Mouse (Mus musculus): ENCODE data around the gene Chd1. TPM values are rescaled to one million over a fixed set of nuclear protein-coding genes. Genes with fewer than 3 reads are reported as not detected.

Gene Chd1
- 10 to 100 TPM; 11.4 to 11.7 TPM for total RNA-seq (2021)
- long read RNA-seq, experiment 1, partial matches to known transcripts: 1 of 2 reads
- long read RNA-seq, experiment 1, other reads (novel, unspliced or antisense): 1 of 2 reads
- long read RNA-seq, experiment 2, partial matches to known transcripts: 0 of 5 reads
- long read RNA-seq, experiment 2, other reads (novel, unspliced or antisense): 5 of 5 reads

DNA sequence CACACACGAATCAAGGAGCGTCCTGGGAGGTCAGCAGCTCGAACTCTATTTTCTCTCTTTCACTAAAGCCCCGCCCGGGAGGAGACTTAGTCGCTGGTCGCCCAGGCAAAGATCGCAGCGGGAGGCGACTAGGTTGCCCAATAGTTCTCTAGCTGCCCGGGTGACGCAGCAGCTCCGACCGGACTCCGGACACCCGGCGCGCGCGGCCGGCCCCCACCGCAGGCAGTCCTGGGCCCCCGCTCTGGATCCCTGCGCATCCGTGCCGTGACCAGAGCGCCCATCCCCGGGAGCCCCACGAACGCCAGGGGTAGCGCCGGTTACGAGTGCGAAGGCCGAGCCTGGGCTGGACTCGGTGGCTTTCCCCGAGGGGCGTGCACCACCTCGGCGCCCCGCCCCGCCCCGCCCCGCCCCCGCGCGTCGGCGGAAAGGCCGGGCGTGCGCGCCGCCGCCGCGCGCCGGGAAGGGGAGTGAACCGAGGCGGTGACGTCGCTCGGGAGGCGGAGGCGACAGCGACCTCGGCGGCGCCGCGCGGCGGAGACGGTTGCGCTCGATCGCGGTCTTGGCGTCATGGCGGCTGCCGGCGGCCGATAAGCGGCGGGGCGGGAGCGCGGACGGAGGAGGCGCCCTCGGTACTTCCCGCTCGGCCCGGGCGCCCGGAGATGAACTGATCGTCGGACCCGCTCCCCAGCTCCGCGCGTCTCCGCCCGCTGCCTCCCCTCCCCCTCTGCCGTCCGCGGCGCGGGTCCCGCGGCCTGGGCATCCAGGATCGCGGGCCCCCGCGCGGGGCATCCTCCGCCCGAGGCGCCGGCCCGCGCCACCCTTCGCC is at the start of gene Chd1:
Gene Chd1 (plus strand): TSS at position 493 of the 826 bp plus-strand sequence.
- intact Hi-C loops (cut with DNase I): loop anchor here (1.0 kb wide), 1 partner anchor 86 kb away; no protein-coding TSS in a partner anchor
- peak; percentile 82 to 91 for DNase-seq

DNA sequence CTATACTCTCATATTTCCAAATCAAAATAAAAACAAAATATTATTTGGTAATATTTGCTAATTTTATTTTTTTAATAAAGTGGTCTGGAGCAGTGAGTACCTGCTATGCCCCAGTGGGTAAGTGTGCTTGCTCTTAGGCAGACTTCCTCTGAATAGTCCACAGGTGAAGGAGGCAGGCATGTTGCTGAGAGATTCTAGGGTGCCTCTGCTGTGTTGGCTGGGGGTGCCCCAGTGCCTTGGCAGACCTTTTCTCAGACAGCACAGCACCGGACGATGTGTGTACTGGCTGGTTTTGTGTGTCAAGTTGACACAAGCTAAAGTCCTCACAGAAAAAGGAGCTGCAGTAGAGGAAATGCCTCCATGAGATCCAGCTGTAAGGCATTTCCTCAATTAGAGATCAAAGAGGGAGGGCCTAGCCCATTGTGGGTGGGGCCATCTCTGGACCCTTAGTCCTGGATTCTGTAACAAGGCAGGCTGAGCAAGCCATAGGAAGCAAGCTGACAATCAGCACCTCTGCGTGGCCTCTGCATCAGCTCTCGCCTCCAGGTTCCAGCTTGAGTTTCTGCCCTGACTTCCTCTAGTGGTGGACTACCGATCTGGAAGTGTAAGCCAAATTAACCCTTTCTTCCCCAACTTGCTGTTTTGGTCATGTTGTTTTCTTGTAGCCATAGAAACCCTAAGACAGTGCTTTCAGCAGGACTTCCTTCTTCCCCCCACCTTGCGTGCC is 47.7 kb upstream of the Chd1 start:
- intact Hi-C loops (cut with DNase I): no loop called here
- DNase-seq: no peak

DNA sequence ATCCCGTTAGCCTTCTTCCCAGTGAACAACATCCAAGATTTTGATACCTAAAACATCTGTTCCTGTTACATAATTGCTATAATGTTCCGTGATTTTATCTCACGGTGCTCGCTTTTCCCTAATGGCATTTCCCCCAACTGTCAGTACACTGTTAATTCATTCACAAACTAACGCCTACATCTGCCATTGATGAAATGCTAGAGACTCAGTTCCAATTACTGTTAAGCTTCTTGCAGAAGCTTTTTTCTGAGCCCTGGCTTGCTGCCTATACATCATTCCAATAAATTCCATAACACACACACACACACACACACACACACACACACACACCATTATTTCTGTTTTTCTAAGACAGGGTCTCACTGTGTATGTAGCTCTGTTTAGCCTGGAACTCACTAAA is 31.9 kb upstream of the Chd1 start:
- intact Hi-C loops (cut with DNase I): no loop called here
- no peak for DNase-seq

DNA sequence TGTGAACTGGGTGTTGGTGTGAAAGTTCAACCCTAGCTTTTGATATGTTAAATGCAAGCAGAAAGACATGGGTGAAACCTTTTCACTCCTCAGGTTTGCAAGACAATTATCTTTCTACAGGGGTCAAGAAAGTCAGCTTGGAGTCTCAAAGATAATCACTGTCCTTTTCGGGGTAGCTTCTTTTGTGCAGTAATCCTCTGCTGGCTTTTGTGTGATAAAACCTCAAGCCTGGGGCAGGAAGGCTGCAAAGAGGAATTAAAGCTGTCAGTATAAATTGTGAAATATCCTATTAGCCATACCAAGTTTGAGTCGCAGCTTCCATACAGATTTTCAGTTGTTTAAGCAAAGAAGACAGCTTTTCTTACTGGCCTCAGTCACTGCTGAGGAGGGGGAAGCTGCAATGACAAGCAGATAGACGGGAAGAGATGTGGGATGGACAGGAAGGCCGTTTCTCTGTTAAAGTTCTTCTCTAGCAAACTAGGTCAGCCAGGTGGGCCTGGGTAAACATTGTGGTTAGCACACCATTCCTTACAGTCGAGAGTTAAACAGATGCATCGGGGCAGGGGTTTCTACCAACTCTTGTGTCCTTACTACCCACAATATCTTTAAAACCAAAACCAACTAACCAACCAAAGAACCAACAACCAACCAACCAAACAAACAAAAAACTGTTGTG is 26.7 kb upstream of the Chd1 start:
- intact Hi-C loops (cut with DNase I): no loop called here
- DNase-seq: no peak

DNA sequence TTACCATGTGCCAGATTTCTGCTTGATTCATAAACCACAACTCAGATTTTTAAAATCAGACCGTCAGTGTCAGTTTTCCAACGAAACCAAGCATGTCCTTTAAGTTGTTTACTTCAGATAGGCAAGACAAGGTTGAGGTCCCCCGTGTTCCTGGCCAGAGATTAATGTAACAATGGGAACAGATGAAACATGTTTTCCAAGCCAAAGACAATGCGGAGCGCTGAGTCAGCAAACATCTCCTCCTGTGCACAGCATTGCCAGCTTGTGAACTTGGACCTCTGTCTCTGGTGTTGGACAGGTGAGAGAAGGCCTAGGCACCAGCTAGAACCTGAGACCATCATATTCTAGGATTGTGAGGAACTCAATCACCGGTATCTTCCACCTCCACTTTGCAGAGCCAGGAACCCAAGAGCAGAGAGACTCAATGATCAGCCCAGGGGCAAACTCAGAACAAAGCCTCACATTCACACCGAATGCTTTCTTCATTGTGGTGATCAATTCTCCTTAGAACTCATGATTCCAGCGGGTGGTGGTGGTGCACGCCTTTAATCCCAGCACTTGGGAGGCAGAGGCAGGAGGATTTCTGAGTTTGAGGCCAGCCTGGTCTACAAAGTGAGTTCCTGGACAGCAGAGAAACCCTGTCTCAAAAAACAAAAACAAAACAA is 24.7 kb upstream of the Chd1 start:
- intact Hi-C loops (cut with DNase I): no loop called here
- DNase-seq: no peak

DNA sequence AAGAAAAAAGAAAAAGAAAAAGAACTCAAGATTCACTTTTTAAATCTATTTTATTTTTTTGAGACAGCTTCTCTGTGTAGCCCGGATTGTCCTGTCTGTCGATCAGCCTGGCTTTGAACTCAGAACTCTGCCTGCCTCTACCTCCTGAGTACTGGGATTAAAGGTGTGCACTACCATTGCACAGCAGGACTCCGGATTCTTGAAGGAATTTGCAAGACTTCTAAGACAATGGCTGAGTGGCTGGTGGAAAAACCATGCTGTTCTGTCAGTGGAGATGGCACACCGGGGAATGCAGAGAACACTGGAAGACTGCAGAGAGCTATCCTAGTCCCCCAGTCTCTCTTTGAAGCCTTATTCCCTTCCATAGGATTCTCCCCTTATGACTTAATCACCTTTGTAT is 24.1 kb upstream of the Chd1 start:
- intact Hi-C loops (cut with DNase I): no loop called here
- no peak for DNase-seq

DNA sequence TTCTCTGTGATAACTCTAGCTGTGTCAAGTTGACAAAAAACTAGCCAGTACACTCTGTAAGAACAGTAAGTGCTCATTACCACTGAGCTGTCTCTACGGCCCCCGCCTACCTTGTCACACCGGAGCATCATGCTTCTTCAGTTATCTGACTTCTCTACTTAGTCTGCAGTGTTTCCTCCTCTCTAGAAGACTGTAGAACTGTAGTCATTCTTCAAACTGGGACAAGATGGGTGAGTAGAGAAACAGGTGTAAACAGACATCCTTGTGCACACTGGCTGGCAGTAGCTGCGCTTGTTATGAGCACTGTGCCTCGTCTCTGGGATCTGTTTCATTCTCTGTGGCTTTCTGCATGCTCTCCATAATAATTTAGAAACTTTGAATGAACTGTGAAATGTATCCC is 18.4 kb upstream of the Chd1 start:
- intact Hi-C loops (cut with DNase I): no loop called here
- DNase-seq: no peak

DNA sequence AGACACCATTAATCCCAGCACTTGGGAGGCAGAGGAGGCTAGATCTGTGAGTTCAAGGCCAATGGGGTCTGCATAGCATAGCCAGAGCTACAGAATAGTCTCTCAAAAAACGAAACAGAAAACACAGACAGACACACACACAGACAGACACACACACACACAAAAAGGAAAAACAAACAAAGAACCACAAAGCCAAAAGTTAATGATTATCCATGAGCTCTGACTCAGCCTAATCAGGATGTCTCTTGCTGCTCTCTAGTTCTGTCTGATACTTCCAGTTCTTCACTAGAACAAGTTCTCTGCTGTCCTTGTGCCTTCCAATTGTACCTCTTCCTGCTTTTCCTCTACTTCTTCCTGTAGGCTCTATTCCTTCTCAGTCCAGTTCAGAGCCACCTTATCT is 14.5 kb upstream of the Chd1 start:
- DNase-seq: no peak
- intact Hi-C loops (cut with DNase I): no loop called here

DNA sequence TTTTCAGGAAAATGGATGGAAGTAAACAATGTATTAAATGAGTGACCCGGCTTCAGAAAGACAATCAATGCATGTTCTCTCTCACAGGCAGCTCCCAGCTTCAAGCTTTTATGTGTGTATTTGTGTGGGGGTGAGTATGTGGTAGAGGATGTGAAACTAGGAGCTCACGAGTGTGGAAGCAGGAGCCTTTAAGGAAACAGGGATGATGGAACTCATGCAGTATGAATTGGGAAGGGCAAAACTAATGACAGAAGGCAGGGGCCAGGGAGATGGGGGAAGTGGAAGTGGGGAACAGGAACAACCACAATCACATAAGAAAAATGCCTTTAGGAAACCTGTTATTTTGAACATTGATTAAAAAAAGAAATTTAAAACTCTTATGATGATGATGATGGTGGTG is 9.2 kb upstream of the Chd1 start:
- DNase-seq: no peak
- intact Hi-C loops (cut with DNase I): no loop called here

DNA sequence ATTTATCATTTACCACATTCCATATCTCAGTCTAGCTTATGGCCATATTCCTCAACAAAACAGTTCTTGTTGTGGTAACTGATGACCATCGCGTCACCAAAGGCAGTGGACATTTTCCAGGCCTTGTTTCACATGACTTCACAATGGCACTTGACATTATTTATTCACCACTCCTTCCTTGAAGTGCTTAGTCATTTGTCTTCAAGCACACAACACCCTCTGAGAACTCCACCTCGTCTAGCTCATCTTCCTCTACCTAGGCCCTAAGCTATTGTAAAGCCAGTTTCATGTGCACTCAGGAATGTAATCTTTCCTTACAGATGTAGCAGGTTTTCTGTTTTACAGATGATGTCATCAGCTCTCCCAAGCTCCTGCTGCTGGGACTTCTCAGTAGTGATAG is 5.8 kb upstream of the Chd1 start:
- DNase-seq: no peak
- intact Hi-C loops (cut with DNase I): no loop called here

DNA sequence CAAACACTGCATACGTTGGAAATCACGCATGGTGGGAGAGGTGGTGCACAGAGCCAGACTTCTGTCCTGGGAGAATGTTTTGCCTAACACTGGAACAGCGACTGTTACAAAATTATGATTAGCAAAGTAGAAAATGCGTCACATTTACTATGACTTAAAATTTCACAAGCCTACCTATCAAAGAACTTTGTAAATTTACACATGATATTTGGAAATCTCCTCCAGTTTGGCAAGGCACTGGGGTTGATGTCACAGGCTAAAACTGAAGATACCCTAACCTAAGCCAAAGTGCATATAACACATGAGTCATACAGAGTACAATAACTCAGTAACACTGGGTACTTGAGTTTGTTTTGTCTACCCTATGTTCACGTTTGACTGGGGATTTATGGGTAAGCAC is 3.3 kb upstream of the Chd1 start:
- intact Hi-C loops (cut with DNase I): no loop called here
- DNase-seq: no peak

DNA sequence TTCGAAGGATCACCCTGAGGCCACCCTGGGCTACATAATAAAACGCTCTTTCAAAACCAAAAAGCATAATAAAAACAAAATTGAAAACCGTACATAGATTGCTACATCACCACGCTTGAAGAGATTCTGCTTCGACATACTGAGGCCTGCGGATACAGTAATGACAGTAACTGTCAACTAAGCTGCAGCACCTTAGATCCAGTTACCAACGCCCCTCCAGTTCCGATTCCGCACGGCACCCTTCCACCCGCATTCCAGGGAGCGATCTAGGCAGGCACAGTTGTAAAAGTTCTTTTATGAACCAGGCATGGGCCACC is 651 bp upstream of the Chd1 start:
- no peak for DNase-seq
- intact Hi-C loops (cut with DNase I): no loop called here

DNA sequence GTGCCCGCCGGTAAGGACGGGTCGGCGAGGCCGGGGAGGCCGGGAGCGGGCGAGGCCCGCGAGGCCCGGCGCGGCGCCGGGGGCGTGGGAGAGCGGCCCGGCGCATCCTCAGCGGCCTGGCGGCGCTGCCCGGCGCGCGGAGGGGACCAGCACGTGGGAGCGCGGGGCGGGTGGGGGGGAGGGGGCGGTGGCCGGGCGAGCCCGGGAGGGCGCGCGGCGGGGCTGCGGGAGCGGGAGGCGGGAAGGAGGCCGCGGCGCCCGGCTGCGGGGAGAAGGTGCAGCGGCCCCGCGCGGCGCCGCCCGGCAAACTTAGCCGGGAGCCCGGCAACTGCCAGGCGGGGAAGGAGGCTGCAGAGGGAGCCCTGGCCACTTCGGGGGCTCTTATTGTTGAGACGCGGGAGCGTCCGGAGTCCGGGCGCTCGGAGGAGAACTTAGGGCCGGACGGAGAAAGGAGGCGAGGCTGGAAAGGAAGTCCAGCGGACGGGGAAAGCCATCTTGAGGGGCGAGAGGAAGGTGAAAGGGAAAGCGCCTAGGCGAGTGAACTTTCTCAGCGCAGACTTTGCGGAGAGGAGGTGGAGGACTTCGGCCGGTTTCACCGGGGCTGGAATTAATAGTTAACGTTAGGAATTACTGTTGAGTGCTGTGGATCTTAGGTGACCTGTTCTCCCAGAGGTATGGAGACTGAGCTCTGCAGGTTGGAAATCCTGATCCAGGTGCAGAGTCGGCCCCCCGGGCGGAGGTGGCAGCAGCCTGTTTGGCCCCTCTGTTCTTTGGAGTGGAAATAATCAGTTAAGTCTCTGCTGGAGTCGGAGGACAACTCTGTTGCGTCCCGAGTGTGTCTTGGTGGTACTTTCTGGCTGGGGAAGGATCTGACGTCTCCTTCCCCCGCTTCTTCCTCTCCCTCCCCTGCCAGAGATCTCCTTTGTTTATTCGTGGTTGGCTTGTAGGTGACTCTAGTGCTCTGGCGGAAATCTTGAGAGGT is 827 bp downstream of the Chd1 start:
- DNase-seq: peak; percentile 10 to 46
- intact Hi-C loops (cut with DNase I): loop anchor here (1.0 kb wide), 1 partner anchor 87 kb away; no protein-coding TSS in a partner anchor

DNA sequence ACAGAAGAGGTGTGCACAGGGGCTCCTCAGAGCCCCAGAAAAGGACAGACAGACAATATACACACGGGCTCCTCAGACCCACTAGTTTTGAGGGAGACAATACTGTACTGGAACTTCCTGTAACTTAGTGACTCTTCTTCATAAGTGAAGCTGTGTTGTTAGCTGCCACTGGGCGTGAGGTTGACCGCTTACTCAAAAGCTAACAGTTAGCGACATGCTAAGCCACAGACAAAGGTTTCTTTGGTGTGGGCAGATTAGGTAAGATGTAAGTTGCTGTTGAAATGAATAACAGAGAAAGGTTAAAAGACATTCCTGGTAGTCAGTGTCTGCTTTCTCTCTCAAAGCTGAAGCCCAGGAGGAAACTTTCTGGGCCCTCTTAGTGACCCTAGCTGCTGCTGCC is 9.7 kb downstream of the Chd1 start:
- intact Hi-C loops (cut with DNase I): no loop called here
- no peak for DNase-seq

DNA sequence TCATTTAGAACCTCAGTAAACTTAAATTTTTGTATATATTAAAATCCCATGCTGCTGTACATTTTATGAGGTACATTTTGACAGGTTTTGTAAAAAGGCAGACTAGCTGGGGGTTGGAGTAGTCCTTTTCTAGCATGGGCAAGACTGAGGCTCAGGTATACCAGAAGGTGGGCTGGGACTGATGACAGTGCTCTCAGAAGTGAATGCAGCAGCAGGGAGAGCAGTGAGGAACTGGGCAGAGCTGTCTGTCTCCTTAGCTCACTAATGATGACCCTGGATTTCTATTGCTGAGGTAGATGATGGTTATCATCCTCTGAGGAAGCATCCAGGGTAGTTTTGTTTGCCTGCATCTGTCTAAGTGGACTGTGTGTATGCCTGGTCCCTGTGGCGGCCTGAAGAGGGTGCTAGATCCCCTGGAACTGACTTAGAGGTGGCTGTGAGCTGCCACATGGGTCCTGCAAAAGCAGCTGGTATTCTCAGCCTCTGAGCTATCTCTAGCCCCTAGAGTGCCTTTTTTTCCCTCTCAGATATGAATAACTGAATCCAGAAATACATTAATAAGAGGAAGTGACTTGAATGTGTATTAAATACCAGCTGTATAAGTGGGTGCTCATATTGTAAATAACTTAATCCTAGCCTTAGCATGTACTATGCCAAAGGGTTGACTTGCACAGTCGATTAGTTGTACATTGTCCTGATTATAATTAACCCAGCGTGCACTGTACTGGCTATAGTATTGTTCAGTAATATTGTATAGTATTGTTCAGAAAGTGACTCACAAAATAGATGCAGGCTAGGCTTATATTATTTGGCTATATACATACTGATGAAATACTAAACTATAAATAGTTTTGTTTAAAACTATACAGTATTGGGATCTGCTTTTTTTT is 10.5 kb downstream of the Chd1 start:
- intact Hi-C loops (cut with DNase I): no loop called here
- DNase-seq: no peak

DNA sequence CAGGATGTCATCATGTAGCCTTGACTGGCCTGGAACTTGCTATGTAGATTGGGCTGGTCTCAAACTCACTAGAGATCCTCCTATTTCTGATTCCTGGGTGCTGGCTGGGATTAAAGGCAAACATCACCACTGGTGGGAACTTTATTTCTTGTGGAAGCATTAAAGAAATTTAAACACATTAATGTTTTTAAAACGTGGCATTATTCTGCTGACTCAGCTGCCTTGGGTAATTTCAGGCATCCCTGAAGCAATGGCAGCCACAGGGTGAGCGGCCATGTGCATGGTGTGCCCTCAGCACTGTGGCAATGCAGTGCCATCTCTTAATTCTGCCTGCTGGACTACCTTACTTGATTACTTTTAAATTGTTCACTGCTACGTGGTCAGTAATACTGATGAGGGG is 11.2 kb downstream of the Chd1 start:
- DNase-seq: no peak
- intact Hi-C loops (cut with DNase I): no loop called here

DNA sequence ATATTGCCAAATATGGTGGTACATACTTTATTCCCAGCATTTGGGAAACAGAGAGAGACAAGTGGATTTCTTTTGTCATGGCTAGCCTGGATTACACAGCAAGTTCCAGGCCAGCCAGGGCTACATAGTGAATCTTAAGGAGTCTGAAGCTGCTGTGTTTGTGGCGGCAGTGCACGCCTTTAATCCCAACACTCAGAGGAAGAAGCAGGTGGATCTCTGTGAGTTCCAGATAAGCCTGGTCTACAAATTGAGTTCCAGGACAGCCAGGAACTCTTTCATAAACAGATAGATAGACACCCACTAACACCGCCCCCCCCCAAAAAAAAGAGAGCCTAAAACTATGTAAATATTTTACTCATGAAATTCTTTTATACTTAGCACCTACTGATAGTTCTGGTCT is 16.1 kb downstream of the Chd1 start:
- no peak for DNase-seq
- intact Hi-C loops (cut with DNase I): loop anchor here (2.0 to 5.0 kb wide), 2 partner anchors 99 to 136 kb away; no protein-coding TSS in a partner anchor

DNA sequence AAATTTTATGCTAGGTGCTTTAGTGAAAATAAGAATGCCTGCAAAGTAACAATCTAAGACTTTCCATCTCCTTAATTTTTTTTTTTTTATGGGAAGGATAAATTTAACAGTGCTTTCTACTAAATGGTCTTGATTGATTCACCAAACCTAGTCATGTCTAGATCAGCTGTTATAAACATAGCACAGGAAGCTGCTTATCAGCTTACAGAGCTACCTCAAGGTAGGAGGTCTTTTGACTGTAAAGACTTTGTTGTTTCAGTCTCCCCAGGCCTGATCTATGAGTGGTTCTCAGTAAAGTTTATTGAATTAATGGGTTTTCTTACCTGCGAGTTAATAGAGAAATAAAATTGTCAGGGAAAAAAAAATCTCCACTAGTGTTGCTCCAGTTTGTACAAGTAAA is 18.5 kb downstream of the Chd1 start:
- intact Hi-C loops (cut with DNase I): loop anchor here (5.0 kb wide), 1 partner anchor 101 kb away; no protein-coding TSS in a partner anchor
- DNase-seq: no peak

All from gastrocnemius, postnatal 36 days (tissue).